Mouse (Mus musculus) bone marrow, adult 2 months (tissue): ENCODE results near the gene P2rx6.

ENCODE experiments used
- CTCF ChIP-seq: fragments of 200-500 bp; IDR thresholded peaks from 2 replicates; pipeline ENCODE4 v1.5.1; 2011; ENCODE audit warnings: low read length, control low read depth; ENCODE audit not compliant: control insufficient read depth, insufficient read depth
- POLR2A ChIP-seq: fragments of 200-500 bp; IDR thresholded peaks from 2 replicates; pipeline ENCODE4 v1.6.1; 2011; ENCODE audit warnings: low read depth, mild to moderate bottlenecking, control low read depth, low read length, borderline replicate concordance; ENCODE audit not compliant: control insufficient read depth

- TF ChIP-seq CTCF (no peak), POLR2A (no peak)
Observed at GRCm38 (mm10) chr16:17524156-17524555, 37.5 kb upstream of the P2rx6 start.
